Mouse (Mus musculus) layer of hippocampus, adult 18-20 months (tissue): ENCODE results near the gene Gm20792. TPM values are rescaled to one million over a fixed set of nuclear protein-coding genes. Genes with fewer than 3 reads are reported as not detected.
"Not testable (repeated sequence)": the region's sequence is repeated elsewhere in the genome, so short reads cannot be mapped to it uniquely, and the experiment has no call there.

Experiments used
- DNase-seq, 2 experiments: peaks; one replicate each; pipeline ENCODE4 v3.0.0; 2022; ENCODE audit warnings: low spot score in 2 of 2
- long read RNA-seq: library from polyadenylated mRNA; stranded (forward); transcript quantifications from one replicate; pipeline ENCODE4 v2.0.0, GENCODE M21; 2021
- total RNA-seq, 2 experiments: library from RNA; stranded (reverse); gene quantifications; 2 replicates each; pipeline ENCODE4 v1.2.3; 2021

The Gm20792 gene
- total RNA-seq = not detected
- long read RNA-seq = 0 reads

DNA sequence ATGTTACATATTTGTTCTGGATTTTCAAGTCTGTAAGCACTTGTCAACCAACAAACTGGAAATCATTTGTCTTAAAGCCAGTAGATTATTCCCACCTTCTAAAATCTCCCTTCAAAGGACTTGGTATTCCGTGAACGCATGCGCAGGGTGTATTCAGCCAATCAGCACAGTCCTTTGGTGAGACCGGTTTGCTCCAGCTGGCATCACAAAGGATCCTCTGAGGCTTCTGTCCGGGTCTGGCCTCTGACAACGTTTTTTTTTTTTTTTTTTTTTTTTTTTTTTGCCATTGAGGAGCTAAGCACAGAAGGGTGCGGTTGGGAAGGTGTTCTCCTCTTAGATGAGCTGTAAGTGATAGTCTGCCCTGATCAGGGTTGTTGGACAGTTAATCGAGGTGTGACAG lies at the start of gene Gm20792:
Gene Gm20792, plus strand, starts transcription at position 301 of the 400 bp plus-strand sequence.
- not testable (repeated sequence) for DNase-seq
